Mouse (Mus musculus) kidney, adult 2 months (tissue): Measurements from ENCODE around the gene Ncor2.

Experiments used
- CTCF ChIP-seq: fragments of 200-500 bp; conservative IDR thresholded peaks from 2 replicates; pipeline ENCODE4 v1.5.1; 2011; ENCODE audit warnings: low read depth, mild to moderate bottlenecking, control low read depth, low read length, moderate library complexity, mixed read lengths; ENCODE audit not compliant: insufficient read depth, insufficient read length
- POLR2A ChIP-seq: fragments of 200-500 bp; IDR thresholded peaks from one replicate; pipeline ENCODE4 v1.6.1; 2011; ENCODE audit warnings: low read depth, low read length, control low read depth

DNA sequence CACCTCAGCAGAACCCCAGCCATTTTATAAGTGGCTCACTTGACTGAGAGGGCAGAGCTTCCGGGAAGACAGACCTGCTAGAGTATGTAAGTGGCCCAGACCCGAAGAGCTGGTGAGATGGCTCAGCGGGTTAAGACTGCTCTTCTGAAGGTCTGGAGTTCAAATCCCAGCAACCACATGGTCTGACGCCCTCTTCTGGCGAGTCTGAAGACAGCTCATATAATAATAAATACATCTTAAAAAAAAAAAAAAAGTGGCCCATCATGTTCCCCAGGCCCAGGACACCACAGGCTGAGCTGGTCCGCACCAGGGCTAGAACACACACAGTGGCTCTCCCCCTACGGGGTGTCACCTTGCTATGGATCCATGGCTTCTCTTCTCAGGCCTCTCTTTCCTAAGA, 56.5 kb downstream of the Ncor2 start:
- no peak for TF ChIP-seq CTCF
- TF ChIP-seq POLR2A, result no peak
